Mouse (Mus musculus): Measurements from ENCODE around the gene Tekt2.

The Tekt2 gene

GRCm38 (mm10) chr4:126306058-126306457 lies 19.4 kb downstream of the Tekt2 start:
- DNase-seq = no peak

- no peak for DNase-seq
These were observed 20.1 kb downstream of the Tekt2 start for GRCm38 (mm10) chr4:126305428-126305827.

- DNase-seq = no peak
These were observed 21.6 kb downstream of the Tekt2 start for GRCm38 (mm10) chr4:126303877-126304276.

- DNase-seq = peak; percentile 50
These were observed 23.7 kb downstream of the Tekt2 start for GRCm38 (mm10) chr4:126301584-126302309.

GRCm38 (mm10) chr4:126300916-126301583 lies 24.4 kb downstream of the Tekt2 start:
- no peak for DNase-seq

- DNase-seq = peak; percentile 66
These were observed 28.8 kb downstream of the Tekt2 start for GRCm38 (mm10) chr4:126296617-126297101.

GRCm38 (mm10) chr4:126295937-126296336 lies 29.6 kb downstream of the Tekt2 start:
- no peak for DNase-seq

- DNase-seq = no peak
These were observed 30.3 kb downstream of the Tekt2 start for GRCm38 (mm10) chr4:126295152-126295551.

GRCm38 (mm10) chr4:126291196-126291595 lies 34.3 kb downstream of the Tekt2 start:
- DNase-seq = no peak

GRCm38 (mm10) chr4:126290314-126290713 lies 35.2 kb downstream of the Tekt2 start:
- no peak for DNase-seq

- DNase-seq = no peak
These were observed 37.3 kb downstream of the Tekt2 start for GRCm38 (mm10) chr4:126288085-126288666.

GRCm38 (mm10) chr4:126287302-126287995 lies 38.0 kb downstream of the Tekt2 start:
- DNase-seq = no peak

GRCm38 (mm10) chr4:126286492-126286891 lies 39.0 kb downstream of the Tekt2 start, which contains the start of gene Col8a2:
Gene Col8a2, plus strand, starts transcription at chr4:126286793.
- no peak for DNase-seq

GRCm38 (mm10) chr4:126283582-126283981 lies 41.9 kb downstream of the Tekt2 start:
- DNase-seq = no peak

- no peak for DNase-seq
These were observed 43.8 kb downstream of the Tekt2 start for GRCm38 (mm10) chr4:126281706-126282105.

- no peak for DNase-seq
These were observed 46.5 kb downstream of the Tekt2 start for GRCm38 (mm10) chr4:126278961-126279360.

GRCm38 (mm10) chr4:126278565-126278915 lies 46.9 kb downstream of the Tekt2 start:
- no peak for DNase-seq

GRCm38 (mm10) chr4:126277906-126278564 lies 47.5 kb downstream of the Tekt2 start:
- peak; percentile 61 for DNase-seq

- peak; percentile 68 for DNase-seq
These were observed 49.8 kb downstream of the Tekt2 start for GRCm38 (mm10) chr4:126275681-126276131.

- DNase-seq = peak; percentile 48
These were observed 50.4 kb downstream of the Tekt2 start for GRCm38 (mm10) chr4:126275081-126275480.

- peak; percentile 88 for DNase-seq
These were observed 51.7 kb downstream of the Tekt2 start for GRCm38 (mm10) chr4:126273753-126274152.
